Mouse (Mus musculus) common myeloid progenitor, adult 5-6 weeks (primary cell): ENCODE data around the gene Slc44a2. TPM values are rescaled to one million over a fixed set of nuclear protein-coding genes. Genes with fewer than 3 reads are reported as not detected.
"Not testable (repeated sequence)": the region's sequence is repeated elsewhere in the genome, so short reads cannot be mapped to it uniquely, and the experiment has no call there.

Experiments used
- ATAC-seq: replicated peaks from 2 replicates; pipeline ENCODE4 v1.8.0; 2016; ENCODE audit warnings: low read depth, mild to moderate bottlenecking, moderate TSS enrichment, inconsistent platforms; ENCODE audit not compliant: poor library complexity, severe bottlenecking
- total RNA-seq: library from RNA; stranded (forward); fragments of 200-1000, 187-1606 nt; gene quantifications from 2 replicates; pipeline ENCODE4 v1.2.3, GENCODE M21; 2017

Slc44a2 gene
- total RNA-seq, 1 experiment from 2014 or later: 76.6 TPM

GRCm38 (mm10) chr9:21292271-21292670 lies 28.2 kb upstream of the Slc44a2 start:
- no peak for ATAC-seq

GRCm38 (mm10) chr9:21299014-21299413 lies 21.5 kb upstream of the Slc44a2 start:
- ATAC-seq: no peak

GRCm38 (mm10) chr9:21305065-21305464 lies 15.4 kb upstream of the Slc44a2 start:
- no peak for ATAC-seq

GRCm38 (mm10) chr9:21309150-21309741 lies 11.3 kb upstream of the Slc44a2 start:
- ATAC-seq: peak; percentile 79

GRCm38 (mm10) chr9:21311695-21312094 lies 8.8 kb upstream of the Slc44a2 start:
- no peak for ATAC-seq

GRCm38 (mm10) chr9:21312134-21312533 lies 8.4 kb upstream of the Slc44a2 start, which contains the start of gene Ap1m2:
Gene Ap1m2 (minus strand): TSS chr9:21312337.
- no peak for ATAC-seq

GRCm38 (mm10) chr9:21313394-21313793 lies 7.1 kb upstream of the Slc44a2 start:
- peak; percentile 89 for ATAC-seq

GRCm38 (mm10) chr9:21314367-21315140 lies 5.9 kb upstream of the Slc44a2 start:
- no peak for ATAC-seq

- ATAC-seq: no peak
Measured at GRCm38 (mm10) chr9:21315421-21315820, 5.1 kb upstream of the Slc44a2 start.

- peak; percentile 12; the same call in 1 of the 2 replicates for ATAC-seq
Measured at GRCm38 (mm10) chr9:21316696-21317095, 3.8 kb upstream of the Slc44a2 start.

- 0 out of 2 replicates have a peak, but pooled peaks have one; percentile 12 for ATAC-seq
Measured at GRCm38 (mm10) chr9:21318792-21319191, 1.7 kb upstream of the Slc44a2 start.

- no peak for ATAC-seq
Measured at GRCm38 (mm10) chr9:21319503-21319902, 995 bp upstream of the Slc44a2 start.

GRCm38 (mm10) chr9:21320280-21320618 lies 249 bp upstream of the Slc44a2 start:
- ATAC-seq: no peak

GRCm38 (mm10) chr9:21321513-21321835 lies 976 bp downstream of the Slc44a2 start:
- peak; percentile 66 for ATAC-seq

- ATAC-seq: no peak
Measured at GRCm38 (mm10) chr9:21322211-21322916, 1.9 kb downstream of the Slc44a2 start.

- not testable (repeated sequence) for ATAC-seq
Measured at GRCm38 (mm10) chr9:21322917-21323297, 2.4 kb downstream of the Slc44a2 start.

- ATAC-seq: no peak; the same call in 1 of the 2 replicates
Measured at GRCm38 (mm10) chr9:21324269-21324668, 3.8 kb downstream of the Slc44a2 start.

GRCm38 (mm10) chr9:21327569-21327968 lies 7.1 kb downstream of the Slc44a2 start:
- peak; percentile 15 for ATAC-seq

GRCm38 (mm10) chr9:21328041-21328440 lies 7.5 kb downstream of the Slc44a2 start:
- peak; percentile 61 for ATAC-seq

GRCm38 (mm10) chr9:21329041-21329440 lies 8.5 kb downstream of the Slc44a2 start:
- no peak for ATAC-seq

- no peak for ATAC-seq
Measured at GRCm38 (mm10) chr9:21329699-21330289, 9.3 kb downstream of the Slc44a2 start.
